Mouse (Mus musculus) megakaryocyte, embryonic 14.5 days (primary cell): Measurements from ENCODE around the gene Mon2.

Experiments used
- FLI1 ChIP-seq: IDR thresholded peaks from 2 replicates; pipeline ENCODE4 v1.6.1; 2012; ENCODE audit warnings: low read length, inconsistent platforms, mixed read lengths
- GATA1 ChIP-seq: IDR thresholded peaks from 3 replicates; pipeline ENCODE4 v1.6.1; 2012; ENCODE audit warnings: mixed read lengths, low read length, inconsistent platforms, borderline replicate concordance

- TF ChIP-seq GATA1 (no peak), FLI1 (no peak)
Observed at GRCm38 (mm10) chr10:123011421-123011820, 64.9 kb downstream of the Mon2 start.
